Mouse (Mus musculus) layer of hippocampus, adult 11-12 months (tissue): ENCODE data around the gene Selenon.

Source experiments
- DNase-seq: peaks from one replicate; pipeline ENCODE4 v3.0.0; 2022; ENCODE audit warnings: low spot score

Selenon gene

GRCm38 (mm10) chr4:134578407-134578806 is 26.4 kb upstream of the Selenon start:
- DNase-seq = no peak

GRCm38 (mm10) chr4:134577281-134577680 is 25.3 kb upstream of the Selenon start:
- no peak for DNase-seq

GRCm38 (mm10) chr4:134575486-134575885 is 23.5 kb upstream of the Selenon start:
- no peak for DNase-seq

GRCm38 (mm10) chr4:134572449-134573300 is 20.7 kb upstream of the Selenon start:
- no peak for DNase-seq

- no peak for DNase-seq
These were observed 18.9 kb upstream of the Selenon start for GRCm38 (mm10) chr4:134570704-134571451.

- no peak for DNase-seq
These were observed 17.9 kb upstream of the Selenon start for GRCm38 (mm10) chr4:134569831-134570230.

- no peak for DNase-seq
These were observed 17.2 kb upstream of the Selenon start for GRCm38 (mm10) chr4:134569205-134569604.

GRCm38 (mm10) chr4:134567377-134568226 is 15.6 kb upstream of the Selenon start:
- DNase-seq = peak; percentile 41

GRCm38 (mm10) chr4:134564093-134564492 is 12.1 kb upstream of the Selenon start:
- DNase-seq = no peak

- DNase-seq = no peak
These were observed 11.7 kb upstream of the Selenon start for GRCm38 (mm10) chr4:134563624-134564023.

GRCm38 (mm10) chr4:134562014-134562413 is 10.0 kb upstream of the Selenon start:
- no peak for DNase-seq

- DNase-seq = no peak
These were observed 8.7 kb upstream of the Selenon start for GRCm38 (mm10) chr4:134560699-134561098.

GRCm38 (mm10) chr4:134559154-134559553 is 7.2 kb upstream of the Selenon start:
- no peak for DNase-seq

GRCm38 (mm10) chr4:134558570-134559113 is 6.7 kb upstream of the Selenon start:
- no peak for DNase-seq

GRCm38 (mm10) chr4:134557626-134558249 is 5.8 kb upstream of the Selenon start:
- DNase-seq = no peak

GRCm38 (mm10) chr4:134555956-134556580 is 4.1 kb upstream of the Selenon start:
- DNase-seq = peak; percentile 46

GRCm38 (mm10) chr4:134553631-134554030 is 1.7 kb upstream of the Selenon start:
- DNase-seq = no peak

- no peak for DNase-seq
These were observed 2.1 kb downstream of the Selenon start for GRCm38 (mm10) chr4:134549899-134550298.

GRCm38 (mm10) chr4:134548169-134548938 is 3.6 kb downstream of the Selenon start:
- no peak for DNase-seq
